Mouse (Mus musculus): ENCODE measurements around the gene Cactin. TPM values are rescaled to one million over a fixed set of nuclear protein-coding genes. Genes with fewer than 3 reads are reported as not detected.

Gene Cactin
- polyA plus RNA-seq, 1 experiment from 2014 or later = 62.2 TPM

GRCm38 (mm10) chr10:81334324-81334723 is 13.4 kb downstream of the Cactin start:
- Histone ChIP-seq H3K27ac (no peak overlapping the region), H3K4me2 (replicated peaks) (no peak overlapping the region), H3K4me1 (peaks cover 21% of the 10 kb centered on the region), H3K27me3 (peaks cover 49% of the 10 kb centered on the region), H3K9me3 (no peaks in the 10 kb centered on the region), H3K4me3 (no peak overlapping the region), H3K36me3 (no peaks in the 10 kb centered on the region), H3K9ac (no peak overlapping the region; the same call in 1 of the 2 replicates)
- no peak for ATAC-seq (ENCODE audit: insufficient number of reproducible peaks, insufficient read depth, low FRiP score, low TSS enrichment)
- WGBS = 63% methylated on average over 11 of the region's 11 CpGs

GRCm38 (mm10) chr10:81335393-81336340 is 14.8 kb downstream of the Cactin start:
- ATAC-seq (ENCODE audit: insufficient number of reproducible peaks, insufficient read depth, low FRiP score, low TSS enrichment) = peak; percentile 47; the same call in 1 of the 2 replicates
- whole genome bisulfite sequencing = 40% methylated on average over 19 of the region's 19 CpGs
- peaks cover 18% of the 10 kb centered on the region; the same call in 1 of the 2 replicates for H3K4me1 ChIP-seq
- H3K9me3 ChIP-seq = no peaks in the 10 kb centered on the region
- H3K27ac ChIP-seq = peak overlapping the region; percentile 50
- peak overlapping the region; percentile 36; the same call in 1 of the 2 replicates for H3K9ac ChIP-seq
- H3K4me3 ChIP-seq = no peak overlapping the region
- peak overlapping the region; percentile 13; the same call in 1 of the 2 replicates for H3K4me2 ChIP-seq (replicated peaks)
- peaks cover 56% of the 10 kb centered on the region for H3K27me3 ChIP-seq
- no peaks in the 10 kb centered on the region for H3K36me3 ChIP-seq

GRCm38 (mm10) chr10:81336558-81336957 is 15.7 kb downstream of the Cactin start:
- H3K27me3 ChIP-seq = peaks cover 62% of the 10 kb centered on the region
- H3K4me3 ChIP-seq = no peak overlapping the region
- no peak for ATAC-seq (ENCODE audit: insufficient number of reproducible peaks, insufficient read depth, low FRiP score, low TSS enrichment)
- WGBS = 95% methylated on average over 4 of the region's 4 CpGs
- no peak overlapping the region for H3K9ac ChIP-seq
- H3K4me1 ChIP-seq = peaks cover 18% of the 10 kb centered on the region; the same call in 1 of the 2 replicates
- no peaks in the 10 kb centered on the region for H3K9me3 ChIP-seq
- no peak overlapping the region for H3K4me2 ChIP-seq (replicated peaks)
- H3K27ac ChIP-seq = no peak overlapping the region
- no peaks in the 10 kb centered on the region for H3K36me3 ChIP-seq

- Histone ChIP-seq H3K4me2 (replicated peaks) (no peak overlapping the region), H3K27me3 (peaks cover 71% of the 10 kb centered on the region), H3K36me3 (peaks cover 7% of the 10 kb centered on the region; the same call in 1 of the 2 replicates), H3K4me1 (peaks cover 9% of the 10 kb centered on the region; the same call in 1 of the 2 replicates), H3K4me3 (no peak overlapping the region), H3K9ac (no peak overlapping the region), H3K27ac (no peak overlapping the region), H3K9me3 (no peaks in the 10 kb centered on the region)
- ATAC-seq (ENCODE audit: insufficient number of reproducible peaks, insufficient read depth, low FRiP score, low TSS enrichment) = no peak
- 35% methylated on average over 17 of the region's 17 CpGs for WGBS
Observed at GRCm38 (mm10) chr10:81340551-81341332, 19.8 kb downstream of the Cactin start.

- Histone ChIP-seq H3K4me3 (no peak overlapping the region), H3K9ac (no peak overlapping the region), H3K27ac (no peak overlapping the region), H3K4me1 (peaks cover 5% of the 10 kb centered on the region), H3K9me3 (no peaks in the 10 kb centered on the region), H3K36me3 (peaks cover 7% of the 10 kb centered on the region; the same call in 1 of the 2 replicates), H3K4me2 (replicated peaks) (no peak overlapping the region), H3K27me3 (peaks cover 73% of the 10 kb centered on the region)
- 29% methylated on average over 16 of the region's 16 CpGs for WGBS
- no peak for ATAC-seq (ENCODE audit: insufficient number of reproducible peaks, insufficient read depth, low FRiP score, low TSS enrichment)
Observed at GRCm38 (mm10) chr10:81341333-81341949, 20.5 kb downstream of the Cactin start.

GRCm38 (mm10) chr10:81342686-81343505 is 22.0 kb downstream of the Cactin start, which contains the start of gene Gipc3:
Gipc3 (minus strand) TSS chr10:81343266.
- Histone ChIP-seq H3K36me3 (peaks cover 13% of the 10 kb centered on the region), H3K27me3 (peaks cover 73% of the 10 kb centered on the region), H3K4me2 (replicated peaks) (peak within 1 kb of the TSS; percentile 59), H3K4me1 (peaks cover 15% of the 10 kb centered on the region), H3K27ac (no peak within 1 kb of the TSS), H3K4me3 (peak within 1 kb of the TSS; percentile 37), H3K9me3 (no peaks in the 10 kb centered on the region), H3K9ac (peak within 1 kb of the TSS; percentile 47)
- WGBS = 7% methylated on average over 55 of the region's 67 CpGs
- ATAC-seq (ENCODE audit: insufficient number of reproducible peaks, insufficient read depth, low FRiP score, low TSS enrichment) = no peak

- H3K27me3 ChIP-seq = peaks cover 68% of the 10 kb centered on the region
- no peak overlapping the region for H3K4me2 ChIP-seq (replicated peaks)
- peaks cover 22% of the 10 kb centered on the region for H3K36me3 ChIP-seq
- no peak for ATAC-seq (ENCODE audit: insufficient number of reproducible peaks, insufficient read depth, low FRiP score, low TSS enrichment)
- 54% methylated on average over 8 of the region's 8 CpGs for WGBS
- H3K9ac ChIP-seq = no peak overlapping the region
- peaks cover 25% of the 10 kb centered on the region for H3K4me1 ChIP-seq
- H3K9me3 ChIP-seq = no peaks in the 10 kb centered on the region
- H3K27ac ChIP-seq = no peak overlapping the region
- H3K4me3 ChIP-seq = no peak overlapping the region
Observed at GRCm38 (mm10) chr10:81344421-81345161, 23.7 kb downstream of the Cactin start.

- H3K36me3 ChIP-seq = peaks cover 22% of the 10 kb centered on the region
- H3K27me3 ChIP-seq = peaks cover 67% of the 10 kb centered on the region
- H3K9ac ChIP-seq = no peak overlapping the region
- WGBS = 77% methylated on average over 4 of the region's 4 CpGs
- ATAC-seq (ENCODE audit: insufficient number of reproducible peaks, insufficient read depth, low FRiP score, low TSS enrichment) = no peak
- no peak overlapping the region for H3K4me2 ChIP-seq (replicated peaks)
- H3K27ac ChIP-seq = no peak overlapping the region
- H3K4me3 ChIP-seq = no peak overlapping the region
- H3K4me1 ChIP-seq = peaks cover 27% of the 10 kb centered on the region
- no peaks in the 10 kb centered on the region for H3K9me3 ChIP-seq
Observed at GRCm38 (mm10) chr10:81345162-81345534, 24.2 kb downstream of the Cactin start.

- Histone ChIP-seq H3K27ac (no peak overlapping the region), H3K4me1 (peaks cover 27% of the 10 kb centered on the region), H3K4me3 (peak overlapping the region; percentile 20), H3K36me3 (peaks cover 22% of the 10 kb centered on the region), H3K4me2 (replicated peaks) (peak overlapping the region; percentile 52), H3K9me3 (no peaks in the 10 kb centered on the region), H3K9ac (peak overlapping the region; percentile 28; the same call in 1 of the 2 replicates), H3K27me3 (peaks cover 54% of the 10 kb centered on the region)
- WGBS = 9% methylated on average over 55 of the region's 55 CpGs
- ATAC-seq (ENCODE audit: insufficient number of reproducible peaks, insufficient read depth, low FRiP score, low TSS enrichment) = no peak
Observed at GRCm38 (mm10) chr10:81346453-81347067, 25.7 kb downstream of the Cactin start.

- peak overlapping the region; percentile 54; the same call in 1 of the 2 replicates for H3K27ac ChIP-seq
- H3K4me1 ChIP-seq = peaks cover 24% of the 10 kb centered on the region
- no peaks in the 10 kb centered on the region for H3K9me3 ChIP-seq
- peaks cover 22% of the 10 kb centered on the region for H3K36me3 ChIP-seq
- H3K27me3 ChIP-seq = peaks cover 29% of the 10 kb centered on the region
- H3K4me2 ChIP-seq (replicated peaks) = peak overlapping the region; percentile 90
- WGBS = 4% methylated on average over 11 of the region's 12 CpGs
- H3K9ac ChIP-seq = peak overlapping the region; percentile 91
- peak overlapping the region; percentile 94 for H3K4me3 ChIP-seq
- ATAC-seq (ENCODE audit: insufficient number of reproducible peaks, insufficient read depth, low FRiP score, low TSS enrichment) = no peak
Observed at GRCm38 (mm10) chr10:81349146-81349545, 28.2 kb downstream of the Cactin start.

All from embryonic facial prominence, embryonic 12.5 days (tissue).